Comparison of ENCODE assay signal across 19 mouse cellular contexts in the genomic region with DNA sequence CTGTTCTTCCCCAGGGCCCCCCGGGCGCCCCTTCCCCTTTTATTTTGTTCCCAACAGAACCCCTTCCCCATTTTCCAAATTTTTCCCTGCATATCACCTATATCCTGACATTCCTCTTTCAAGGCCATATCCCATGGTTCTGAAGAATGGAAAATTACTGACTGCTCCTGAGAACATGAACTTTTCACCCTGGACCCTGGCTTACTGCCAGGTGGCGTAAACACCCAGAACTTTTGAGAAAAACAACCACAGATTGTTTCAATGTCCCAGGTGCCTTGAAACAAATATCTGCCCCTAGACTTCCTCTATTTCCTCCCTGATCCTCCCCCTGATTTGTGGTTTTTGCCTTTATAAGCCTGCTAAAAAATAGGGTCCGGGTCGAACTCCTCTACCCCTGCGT. TPM values are rescaled to one million over a fixed set of nuclear protein-coding genes. Genes with fewer than 3 reads are reported as not detected.
"Had no signal": no experiment of that assay in that cellular context is flagged by ENCODE, and none has a peak within 500 bp of the region (broad histone marks: within the 10 kb centered on the region; RNA-seq: fewer than 3 reads in every experiment).

No protein-coding gene starts in this region.

- H3K4me1 ChIP-seq: intestine, embryonic 15.5 days; limb, embryonic 12.5 days; liver, embryonic 15.5 days; megakaryocyte, embryonic 14.5 days; midbrain, embryonic 15.5 days; neural tube, embryonic 12.5 days had no signal

- H3K4me2 ChIP-seq: intestine, embryonic 15.5 days; limb, embryonic 12.5 days; liver, embryonic 11.5 days; liver, embryonic 15.5 days; midbrain, embryonic 11.5 days; midbrain, embryonic 15.5 days; neural tube, embryonic 12.5 days had no signal

- H3K27ac ChIP-seq: intestine, embryonic 15.5 days; limb, embryonic 12.5 days; liver, embryonic 15.5 days; macrophage; midbrain, embryonic 15.5 days; neural tube, embryonic 12.5 days; stomach, postnatal 0 days had no signal

- DNase-seq: layer of hippocampus, adult 9-11 months; layer of hippocampus, postnatal 36 days; lung, adult 2 months; lung, postnatal 10 days; thymus, postnatal 4 days had no signal

- H3K4me3 ChIP-seq: intestine, embryonic 15.5 days; limb, embryonic 12.5 days; liver, embryonic 15.5 days; megakaryocyte, embryonic 14.5 days; midbrain, embryonic 15.5 days; neural tube, embryonic 12.5 days had no signal

- H3K9ac ChIP-seq: intestine, embryonic 15.5 days; limb, embryonic 12.5 days; liver, embryonic 15.5 days; midbrain, embryonic 15.5 days; neural tube, embryonic 12.5 days had no signal

- ATAC-seq: intestine, embryonic 15.5 days; midbrain, embryonic 15.5 days had no signal

- H3K27me3 ChIP-seq: intestine, embryonic 15.5 days; limb, embryonic 12.5 days; liver, embryonic 15.5 days; megakaryocyte, embryonic 14.5 days; midbrain, embryonic 15.5 days; neural tube, embryonic 12.5 days had no signal

- H3K9me3 ChIP-seq: intestine, embryonic 15.5 days; liver, embryonic 15.5 days had no signal

- H3K36me3 ChIP-seq: intestine, embryonic 15.5 days; limb, embryonic 12.5 days; liver, embryonic 15.5 days; midbrain, embryonic 15.5 days; neural tube, embryonic 12.5 days had no signal

RNA-seq across cellular contexts. Expression of gene 1700123K08Rik, which starts 22.9 kb away (rescaled TPM):
- total RNA-seq: layer of hippocampus, adult 18-20 months; layer of hippocampus, postnatal 36 days; left cerebral cortex, postnatal 36 days; monocyte, adult 5-6 weeks; neutrophil, adult 5-6 weeks had no signal
- polyA plus RNA-seq: intestine, embryonic 15.5 days; limb, embryonic 12.5 days; liver, embryonic 11.5 days; liver, embryonic 15.5 days; lung, adult 2 months; macrophage; midbrain, embryonic 11.5 days; midbrain, embryonic 15.5 days; neural tube, embryonic 12.5 days; stomach, postnatal 0 days had no signal
